Mouse (Mus musculus): Measurements from ENCODE around the gene Spr. TPM values are rescaled to one million over a fixed set of nuclear protein-coding genes. Genes with fewer than 3 reads are reported as not detected.

The Spr gene
- 4.1 TPM for polyA plus RNA-seq (2014; fragmentation: Illumina TruSeq; extraction: RNeasy Lipid Tissue Mini Kit (QIAGEN cat#74804); ENCODE audit: low read depth, low replicate concordance)

DNA sequence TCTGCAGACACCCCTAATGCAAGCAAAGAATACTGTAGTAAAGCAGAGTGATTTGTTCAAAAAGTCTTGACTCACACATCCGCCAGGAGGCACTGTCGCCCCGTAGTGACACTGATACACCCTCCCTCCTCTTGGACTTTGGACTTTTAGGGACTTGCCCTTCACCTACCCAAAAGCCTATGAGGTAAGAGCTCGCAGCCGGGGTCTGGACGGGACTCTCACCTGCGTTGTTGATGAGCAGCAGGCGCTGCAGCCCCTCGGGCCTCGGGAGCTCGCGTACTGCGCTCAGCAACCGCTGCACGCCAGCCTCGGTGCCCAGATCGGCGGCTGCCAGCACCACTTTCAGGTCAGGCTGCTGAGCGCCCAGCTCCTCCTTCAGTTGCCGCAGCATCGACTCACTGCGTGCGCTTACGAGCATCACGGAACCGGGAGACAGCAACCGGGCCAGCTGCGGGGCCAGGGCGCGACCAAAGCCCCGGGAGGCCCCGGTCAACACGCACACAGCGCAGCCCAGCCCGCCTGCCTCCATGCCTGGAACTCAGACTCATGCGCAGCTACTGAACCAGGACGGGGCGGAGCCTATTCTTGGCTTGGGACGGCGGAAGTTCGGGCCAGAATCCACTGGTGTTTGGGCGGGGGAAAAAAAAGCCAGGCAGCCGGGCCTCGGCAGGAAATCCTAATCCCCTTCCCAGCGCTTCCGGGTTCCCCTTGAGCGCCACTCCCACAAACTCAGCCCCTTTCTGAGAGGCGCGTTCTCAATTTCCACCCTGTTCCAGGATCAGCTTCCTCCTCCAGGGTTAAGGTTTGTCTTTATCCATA lies at the start of gene Spr:
TSS of gene Spr (minus strand) at position 550 of the 819 bp plus-strand sequence.

Other genes starting within 250 kb of the Spr start
- gene Exoc6b, start 68.3 kb downstream of the Spr start, polyA plus RNA-seq (2014; fragmentation: Illumina TruSeq; extraction: RNeasy Lipid Tissue Mini Kit (QIAGEN cat#74804); ENCODE audit: low read depth, low replicate concordance), result 4.7 TPM
- gene Emx1, start 49.7 kb upstream of the Spr start, polyA plus RNA-seq (2014; fragmentation: Illumina TruSeq; extraction: RNeasy Lipid Tissue Mini Kit (QIAGEN cat#74804); ENCODE audit: low read depth, low replicate concordance), result not detected
- gene Sfxn5, start 195.7 kb upstream of the Spr start, polyA plus RNA-seq (2014; fragmentation: Illumina TruSeq; extraction: RNeasy Lipid Tissue Mini Kit (QIAGEN cat#74804); ENCODE audit: low read depth, low replicate concordance), result 8.2 TPM
- 0.11 TPM for gene Rab11fip5, start 236.9 kb upstream of the Spr start, polyA plus RNA-seq (2014; fragmentation: Illumina TruSeq; extraction: RNeasy Lipid Tissue Mini Kit (QIAGEN cat#74804); ENCODE audit: low read depth, low replicate concordance)

Data from liver, adult 10 weeks (tissue).